Mouse (Mus musculus): ENCODE measurements at regions not wholly inside any gene's neighbourhood (a gene's known extent, or its start where the extent isn't known, plus 50 kb on each side); places are given as distances from the start of the nearest gene placed in this dataset.

- TF ChIP-seq CTCF (IDR thresholded peaks at IDR 0.05; ENCODE audit: control insufficient read depth, insufficient read depth, low read length) = no peak
- TF ChIP-seq POLR2A (IDR thresholded peaks at IDR 0.05; ENCODE audit: borderline replicate concordance, control insufficient read depth, low read depth, low read length) = no peak
Observed at GRCm38 (mm10) chr15:61588956-61589355, 666.1 kb upstream of the A1bg start.
